Mouse (Mus musculus) heart, embryonic 15.5 days (tissue): ENCODE results near the gene Rbsn. TPM values are rescaled to one million over a fixed set of nuclear protein-coding genes. Genes with fewer than 3 reads are reported as not detected.
A peak's percentile ranks its signal among the peaks of the same experiment; 100 is the strongest.

Experiments used
- ATAC-seq: fragments of 200-750 bp; cut with Nextera tagmentation; replicated peaks from 2 replicates; pipeline ENCODE4 v1.8.0; 2017; ENCODE audit warnings: low read depth, moderate TSS enrichment; ENCODE audit not compliant: insufficient number of reproducible peaks, insufficient read depth, low FRiP score
- H3K27ac ChIP-seq: fragments of 300-500 bp; sonication (generic); 2 replicates; pipeline ENCODE4 v1.5.1; 2015; ENCODE audit warnings: mild to moderate bottlenecking, inconsistent platforms
- H3K27me3 ChIP-seq: fragments of 300-500 bp; sonication (generic); 2 replicates; pipeline ENCODE4 v1.6.1; 2015; ENCODE audit warnings: inconsistent platforms
- H3K36me3 ChIP-seq: fragments of 300-500 bp; sonication (generic); 2 replicates; pipeline ENCODE4 v1.6.1; 2015; ENCODE audit warnings: mild to moderate bottlenecking, inconsistent platforms
- H3K4me1 ChIP-seq: fragments of 300-500 bp; sonication (generic); replicated peaks from 2 replicates; pipeline ENCODE4 v1.6.1; 2015; ENCODE audit warnings: inconsistent platforms
- H3K4me2 ChIP-seq: fragments of 300-500 bp; sonication (generic); 2 replicates; pipeline ENCODE4 v1.6.1; 2015; ENCODE audit warnings: inconsistent platforms, mild to moderate bottlenecking, moderate library complexity
- H3K4me3 ChIP-seq: fragments of 300-500 bp; sonication (generic); 2 replicates; pipeline ENCODE4 v1.5.1; 2015; ENCODE audit warnings: mild to moderate bottlenecking, inconsistent platforms
- H3K9ac ChIP-seq: fragments of 300-500 bp; sonication (generic); 2 replicates; pipeline ENCODE4 v1.6.1; 2015; ENCODE audit warnings: mild to moderate bottlenecking, inconsistent platforms
- H3K9me3 ChIP-seq: fragments of 300-500 bp; sonication (generic); replicated peaks from 2 replicates; pipeline ENCODE4 v1.6.1; 2016; ENCODE audit warnings: inconsistent platforms
- WGBS: fragments of 180-500 bp; shearing (Covaris S2); methylation state at CpG from one replicate; pipeline ENCODE4 v1.1.7; 2015; ENCODE audit warnings: mixed read lengths; 5-methylcytosine and 5-hydroxymethylcytosine counted together
- polyA plus RNA-seq: library from polyadenylated mRNA; unstranded; fragments of >200 nt; fragmentation: Nextera tagmentation; extraction: Ambion mirVana; gene quantifications from 2 replicates; pipeline ENCODE4 v1.2.1, GENCODE M21; 2015

Gene Rbsn
- polyA plus RNA-seq: 14.7 and 17.2 TPM in 2 replicates

- H3K27me3 ChIP-seq: no peaks in the 10 kb centered on the region
- H3K4me2 ChIP-seq: peak within 1 kb of the TSS; percentile 80
- no peaks in the 10 kb centered on the region for H3K9me3 ChIP-seq
- H3K27ac ChIP-seq: peak within 1 kb of the TSS; percentile 52
- peak within 1 kb of the TSS; percentile 85 for H3K9ac ChIP-seq
- peak; percentile 96 for ATAC-seq
- no peaks in the 10 kb centered on the region; the same call in 1 of the 2 replicates for H3K36me3 ChIP-seq
- H3K4me1 ChIP-seq: peaks cover 13% of the 10 kb centered on the region
- H3K4me3 ChIP-seq: peak within 1 kb of the TSS; percentile 75
- 9% methylated on average over 35 of the region's 35 CpGs for WGBS
These were observed at the start of gene Rbsn for GRCm38 (mm10) chr6:92214773-92215449. Gene Rbsn, minus strand, starts transcription at chr6:92214925.

GRCm38 (mm10) chr6:92261162-92261843 lies 46.6 kb upstream of the Rbsn start:
- 62% methylated on average over 4 of the region's 4 CpGs for WGBS
- H3K27me3 ChIP-seq: no peaks in the 10 kb centered on the region

GRCm38 (mm10) chr6:92255346-92255745 lies 40.6 kb upstream of the Rbsn start:
- no peak overlapping the region for H3K4me2 ChIP-seq
- H3K4me3 ChIP-seq: no peak overlapping the region
- peaks cover 4% of the 10 kb centered on the region; the same call in 1 of the 2 replicates for H3K9me3 ChIP-seq
- H3K27ac ChIP-seq: no peak overlapping the region
- ATAC-seq: no peak
- no peaks in the 10 kb centered on the region for H3K4me1 ChIP-seq
- no peaks in the 10 kb centered on the region for H3K36me3 ChIP-seq
- H3K9ac ChIP-seq: no peak overlapping the region
- no peaks in the 10 kb centered on the region for H3K27me3 ChIP-seq

More at GRCm38 (mm10) chr6:92261162-92261843, 46.6 kb upstream of the Rbsn start:
- H3K4me3 ChIP-seq: no peak overlapping the region
- no peak for ATAC-seq
- no peak overlapping the region for H3K27ac ChIP-seq
- H3K9me3 ChIP-seq: no peaks in the 10 kb centered on the region
- no peaks in the 10 kb centered on the region for H3K36me3 ChIP-seq
- no peak overlapping the region for H3K9ac ChIP-seq
- H3K4me2 ChIP-seq: no peak overlapping the region
- H3K4me1 ChIP-seq: no peaks in the 10 kb centered on the region

- Histone ChIP-seq H3K4me3 (no peak overlapping the region), H3K36me3 (no peaks in the 10 kb centered on the region), H3K9me3 (peaks cover 4% of the 10 kb centered on the region; the same call in 1 of the 2 replicates), H3K9ac (no peak overlapping the region), H3K4me1 (no peaks in the 10 kb centered on the region), H3K4me2 (no peak overlapping the region), H3K27ac (peak overlapping the region; percentile 44; the same call in 1 of the 2 replicates), H3K27me3 (no peaks in the 10 kb centered on the region)
- ATAC-seq: peak; percentile 55; the same call in 1 of the 2 replicates
- WGBS: 44% methylated on average over 3 of the region's 3 CpGs
These were observed 38.6 kb upstream of the Rbsn start for GRCm38 (mm10) chr6:92253253-92253870.

GRCm38 (mm10) chr6:92247215-92247919 lies 32.6 kb upstream of the Rbsn start:
- Histone ChIP-seq H3K27ac (no peak overlapping the region), H3K36me3 (no peaks in the 10 kb centered on the region), H3K9ac (no peak overlapping the region), H3K4me3 (no peak overlapping the region), H3K27me3 (peaks cover 45% of the 10 kb centered on the region), H3K4me1 (peaks cover 4% of the 10 kb centered on the region; the same call in 1 of the 2 replicates), H3K4me2 (no peak overlapping the region), H3K9me3 (no peaks in the 10 kb centered on the region)
- no peak for ATAC-seq
- 24% methylated on average over 7 of the region's 7 CpGs for WGBS

- Histone ChIP-seq H3K9ac (no peak overlapping the region), H3K4me3 (no peak overlapping the region), H3K4me2 (no peak overlapping the region), H3K27ac (no peak overlapping the region), H3K4me1 (peaks cover 4% of the 10 kb centered on the region; the same call in 1 of the 2 replicates), H3K27me3 (peaks cover 49% of the 10 kb centered on the region), H3K36me3 (no peaks in the 10 kb centered on the region), H3K9me3 (no peaks in the 10 kb centered on the region)
- no peak for ATAC-seq
- whole genome bisulfite sequencing: 28% methylated on average over 3 of the region's 3 CpGs
These were observed 31.6 kb upstream of the Rbsn start for GRCm38 (mm10) chr6:92246335-92246734.

- no peak within 1 kb of the TSS for H3K9ac ChIP-seq
- WGBS: 1% methylated on average over 31 of the region's 31 CpGs
- ATAC-seq: no peak
- H3K4me3 ChIP-seq: peak within 1 kb of the TSS; percentile 33
- H3K9me3 ChIP-seq: no peaks in the 10 kb centered on the region
- H3K4me2 ChIP-seq: peak within 1 kb of the TSS; percentile 62
- no peak within 1 kb of the TSS for H3K27ac ChIP-seq
- H3K36me3 ChIP-seq: no peaks in the 10 kb centered on the region
- H3K4me1 ChIP-seq: peaks cover 4% of the 10 kb centered on the region; the same call in 1 of the 2 replicates
- H3K27me3 ChIP-seq: peaks cover 49% of the 10 kb centered on the region
These were observed 29.9 kb upstream of the Rbsn start, which contains the start of gene Trh for GRCm38 (mm10) chr6:92244591-92244990. Gene Trh, minus strand, starts transcription at chr6:92244650.

- Histone ChIP-seq H3K27me3 (peaks cover 42% of the 10 kb centered on the region), H3K4me2 (no peak overlapping the region), H3K27ac (no peak overlapping the region), H3K36me3 (no peaks in the 10 kb centered on the region), H3K9ac (no peak overlapping the region), H3K4me1 (peaks cover 4% of the 10 kb centered on the region; the same call in 1 of the 2 replicates), H3K9me3 (no peaks in the 10 kb centered on the region), H3K4me3 (no peak overlapping the region)
- ATAC-seq: peak; percentile 58; the same call in 1 of the 2 replicates
- 49% methylated on average over 3 of the region's 3 CpGs for WGBS
These were observed 26.6 kb upstream of the Rbsn start for GRCm38 (mm10) chr6:92241178-92241906.

- ATAC-seq: no peak
- H3K4me1 ChIP-seq: no peaks in the 10 kb centered on the region
These were observed 20.3 kb upstream of the Rbsn start for GRCm38 (mm10) chr6:92235036-92235435.

GRCm38 (mm10) chr6:92231762-92232161 lies 17.0 kb upstream of the Rbsn start:
- Histone ChIP-seq H3K9ac (no peak overlapping the region), H3K4me1 (no peaks in the 10 kb centered on the region), H3K4me2 (no peak overlapping the region), H3K27ac (no peak overlapping the region), H3K36me3 (no peaks in the 10 kb centered on the region), H3K4me3 (no peak overlapping the region), H3K27me3 (no peaks in the 10 kb centered on the region), H3K9me3 (no peaks in the 10 kb centered on the region)
- ATAC-seq: no peak
- 60% methylated on average over 4 of the region's 4 CpGs for WGBS

More at GRCm38 (mm10) chr6:92235036-92235435, 20.3 kb upstream of the Rbsn start:
- Histone ChIP-seq H3K4me2 (no peak overlapping the region), H3K9ac (no peak overlapping the region), H3K27me3 (no peaks in the 10 kb centered on the region), H3K9me3 (no peaks in the 10 kb centered on the region), H3K4me3 (no peak overlapping the region), H3K36me3 (no peaks in the 10 kb centered on the region), H3K27ac (no peak overlapping the region)
- 55% methylated on average over 12 of the region's 12 CpGs for WGBS
